Mouse (Mus musculus) layer of hippocampus, adult 9-11 months (tissue): ENCODE data around the gene Spred2.

ENCODE experiments used
- DNase-seq: peaks from one replicate; pipeline ENCODE4 v3.0.0; 2022

Spred2 gene

GRCm38 (mm10) chr11:20064926-20065325 lies 140.8 kb downstream of the Spred2 start:
- DNase-seq: no peak

GRCm38 (mm10) chr11:20066106-20066505 lies 141.9 kb downstream of the Spred2 start:
- DNase-seq: no peak

- DNase-seq: no peak
Observed at GRCm38 (mm10) chr11:20067521-20067920, 143.3 kb downstream of the Spred2 start.

- DNase-seq: no peak
Observed at GRCm38 (mm10) chr11:20068346-20069004, 144.3 kb downstream of the Spred2 start.

- peak; percentile 34 for DNase-seq
Observed at GRCm38 (mm10) chr11:20072174-20072573, 148.0 kb downstream of the Spred2 start.

GRCm38 (mm10) chr11:20072826-20073225 lies 148.7 kb downstream of the Spred2 start:
- DNase-seq: no peak
